Mouse (Mus musculus) adrenal gland, adult (tissue): ENCODE results near the gene Cdca7.

Experiments
- DNase-seq, 2 experiments: peaks; one replicate each; pipeline ENCODE4 v3.0.0; 2022 to 2023; ENCODE audit warnings: low spot score in 1 of 2; ENCODE audit not compliant: inconsistent age in 2 of 2

Cdca7 gene

DNA sequence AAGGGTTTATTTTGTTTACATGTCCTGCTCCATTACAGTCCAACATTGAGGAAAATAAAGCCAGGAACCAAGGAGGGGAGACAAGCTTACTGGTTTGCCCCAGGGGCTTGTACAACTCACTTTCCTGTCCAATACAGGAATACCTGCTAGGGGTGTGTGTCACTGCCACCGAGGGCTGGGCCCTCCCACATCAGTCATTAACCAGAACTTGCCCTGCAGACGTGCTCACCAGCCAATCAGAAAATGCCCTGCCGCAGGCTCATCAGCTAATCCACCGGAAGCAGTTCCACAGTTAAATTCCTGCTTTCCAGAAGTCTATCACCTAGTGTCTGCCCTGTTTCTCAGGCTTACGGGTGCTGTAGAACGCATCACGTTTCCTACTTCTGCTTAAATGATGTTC lies 15.7 kb downstream of the Cdca7 start:
- no peak for DNase-seq

DNA sequence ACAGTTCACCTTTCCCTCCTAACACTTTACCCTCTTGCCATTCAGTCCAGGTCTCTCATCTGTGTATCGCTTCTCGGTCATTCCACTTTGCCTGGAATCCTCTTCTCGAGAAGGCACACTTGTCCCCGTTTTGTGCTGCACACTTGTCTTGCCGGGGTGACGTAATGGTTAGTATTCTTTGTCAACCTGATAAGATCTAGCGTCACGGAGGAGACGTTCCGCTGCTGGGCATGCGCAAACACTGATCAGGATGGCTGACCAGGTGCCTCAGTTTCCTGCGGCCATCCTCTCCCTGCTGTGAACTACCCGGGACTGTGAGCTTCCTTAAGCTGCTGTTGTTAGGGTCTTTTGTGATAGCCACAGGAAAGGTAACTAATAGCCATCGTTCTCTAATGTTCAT lies 17.1 kb downstream of the Cdca7 start:
- DNase-seq: no peak

- DNase-seq: no peak
These were observed 23.2 kb downstream of the Cdca7 start for GRCm38 (mm10) chr2:72499074-72499721.

DNA sequence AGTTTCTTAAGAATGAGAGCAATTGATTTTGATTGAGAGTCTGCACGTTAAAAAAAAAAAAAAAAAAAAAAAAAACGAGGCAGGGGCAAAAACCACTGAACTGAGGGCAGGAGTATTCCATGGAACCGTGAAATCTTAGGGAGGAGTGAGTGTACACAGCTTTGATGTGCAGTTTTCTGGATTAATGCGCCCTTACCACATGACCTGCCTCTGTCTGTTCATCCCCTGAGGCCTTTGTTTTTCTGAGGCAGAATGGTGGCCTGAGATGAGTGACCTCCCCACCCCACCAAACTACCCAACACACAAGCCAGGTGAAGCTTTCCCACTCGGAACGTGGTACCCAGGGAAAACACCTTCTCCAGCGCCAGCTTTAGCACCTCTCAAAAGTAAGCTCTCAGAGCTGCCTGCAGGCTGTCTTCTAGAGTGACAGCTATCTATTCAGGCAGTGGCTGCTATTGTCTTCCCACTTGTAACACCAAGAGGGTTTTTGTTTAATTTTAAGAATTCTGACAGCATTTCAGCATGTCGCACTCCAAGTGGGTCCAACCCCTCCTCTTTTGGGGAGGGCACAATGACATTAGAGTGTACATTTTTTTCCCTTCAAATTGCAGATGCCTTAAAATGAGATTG lies 23.9 kb downstream of the Cdca7 start:
- no peak for DNase-seq

DNA sequence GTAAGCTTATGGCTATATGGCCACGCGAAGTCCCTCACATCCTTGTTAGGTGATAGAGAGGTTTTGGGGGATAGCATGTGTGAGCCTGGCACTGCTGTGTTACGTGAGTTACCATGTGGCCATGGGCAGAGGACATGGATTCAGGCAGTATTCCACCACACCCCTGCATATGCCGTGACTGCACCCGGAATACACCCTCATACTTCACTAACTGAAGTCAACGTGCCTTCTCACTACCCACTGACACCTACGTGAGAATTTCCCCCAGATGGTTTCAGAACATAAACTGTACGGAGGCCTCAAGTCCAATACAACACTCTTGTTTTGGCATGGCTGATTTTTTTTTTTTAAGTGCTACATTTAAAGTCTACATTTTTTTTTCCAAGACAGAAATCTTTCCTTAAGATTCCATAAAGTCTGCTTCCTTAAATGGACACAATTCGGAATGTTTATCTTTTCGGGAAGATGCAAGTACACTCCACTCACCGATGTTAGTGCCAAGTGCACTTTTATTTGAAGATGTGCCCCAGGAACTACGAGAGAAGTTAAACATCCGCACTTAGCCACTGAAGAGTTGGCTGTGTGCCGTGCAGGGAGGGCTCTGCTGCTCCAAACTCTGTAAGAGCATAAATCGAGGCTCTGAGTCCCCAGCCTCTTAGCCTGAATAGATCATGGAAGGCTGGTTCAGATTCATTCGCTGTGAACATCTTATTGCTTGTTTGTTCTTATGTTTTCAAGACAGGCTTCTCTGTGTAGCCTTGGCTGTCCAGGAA lies 26.3 kb downstream of the Cdca7 start:
- no peak for DNase-seq

GRCm38 (mm10) chr2:72503646-72504045 lies 27.7 kb downstream of the Cdca7 start:
- DNase-seq: no peak

DNA sequence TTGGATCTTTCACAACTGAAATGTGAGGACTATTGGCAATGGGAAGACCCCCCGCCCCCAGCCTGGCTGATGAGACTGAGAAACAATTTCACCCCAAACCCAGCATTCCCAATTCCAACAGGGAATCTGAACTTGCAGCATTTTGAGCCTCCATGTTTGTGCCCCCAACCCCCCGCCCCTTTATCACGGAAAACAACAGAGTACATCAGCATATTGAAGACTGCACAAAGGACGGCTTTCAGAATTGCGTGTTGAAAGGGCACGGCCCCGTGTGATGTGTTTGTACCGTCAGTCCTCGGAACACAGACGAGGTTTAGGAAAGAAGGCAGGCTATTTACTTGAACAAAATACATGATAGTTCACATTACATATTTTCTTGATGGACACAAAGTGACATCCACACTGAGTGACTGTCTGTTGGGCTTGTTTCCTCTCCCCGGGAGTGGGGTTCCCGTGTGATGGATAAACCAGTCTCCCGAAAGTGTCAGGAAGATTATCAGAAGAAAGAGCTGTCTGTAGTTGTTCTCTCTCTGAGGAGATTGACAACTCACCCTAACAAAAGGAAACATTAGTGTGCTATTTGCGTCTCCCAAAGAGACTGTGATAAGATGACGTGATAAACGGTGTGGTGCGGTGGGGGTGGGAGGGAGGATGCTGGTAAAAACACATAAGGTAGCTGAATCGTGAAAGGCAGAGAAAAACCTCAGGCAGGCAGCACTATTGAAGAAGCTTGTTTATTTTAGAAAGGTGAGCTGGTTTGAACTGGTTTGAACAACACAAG lies 32.1 kb downstream of the Cdca7 start:
- no peak for DNase-seq

DNA sequence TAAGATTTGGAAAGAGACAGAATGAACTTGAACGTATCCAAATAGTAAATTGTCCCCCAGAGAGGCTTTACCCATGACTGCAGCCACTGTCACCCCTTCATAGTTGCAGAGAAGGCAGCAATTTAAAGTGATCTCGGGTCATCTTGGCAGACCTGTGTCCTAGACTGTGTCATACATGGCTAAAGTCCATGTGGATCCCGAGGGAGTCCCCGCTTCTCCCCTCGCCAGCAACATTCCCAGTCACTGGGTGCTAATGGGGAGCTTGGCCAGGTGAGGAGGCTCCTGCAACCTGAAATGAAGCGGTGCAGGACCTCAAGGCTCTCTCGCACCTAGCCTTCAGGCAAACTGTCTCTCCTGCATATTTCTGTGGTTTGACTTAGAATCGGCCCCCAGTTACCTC lies 32.9 kb downstream of the Cdca7 start:
- DNase-seq: no peak

DNA sequence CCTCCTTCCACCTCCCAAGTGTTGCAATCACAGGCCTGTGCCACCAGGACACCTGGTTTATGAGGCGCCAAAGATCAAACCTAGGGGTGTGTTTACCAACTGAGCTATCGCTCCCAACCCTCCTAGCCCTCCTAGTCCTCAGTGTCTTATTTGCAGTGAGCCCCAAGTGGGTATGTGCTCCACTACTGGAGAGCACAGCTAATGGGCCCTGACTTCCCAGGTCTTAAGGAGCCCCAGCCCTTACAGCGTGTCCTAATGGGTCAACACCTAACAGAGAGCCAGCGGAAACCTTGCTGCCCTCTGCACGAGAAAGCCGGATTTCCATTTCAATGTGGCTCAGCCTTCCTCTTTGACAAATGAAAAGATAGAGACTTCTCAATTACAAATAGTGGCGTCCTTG lies 39.6 kb downstream of the Cdca7 start:
- no peak for DNase-seq

DNA sequence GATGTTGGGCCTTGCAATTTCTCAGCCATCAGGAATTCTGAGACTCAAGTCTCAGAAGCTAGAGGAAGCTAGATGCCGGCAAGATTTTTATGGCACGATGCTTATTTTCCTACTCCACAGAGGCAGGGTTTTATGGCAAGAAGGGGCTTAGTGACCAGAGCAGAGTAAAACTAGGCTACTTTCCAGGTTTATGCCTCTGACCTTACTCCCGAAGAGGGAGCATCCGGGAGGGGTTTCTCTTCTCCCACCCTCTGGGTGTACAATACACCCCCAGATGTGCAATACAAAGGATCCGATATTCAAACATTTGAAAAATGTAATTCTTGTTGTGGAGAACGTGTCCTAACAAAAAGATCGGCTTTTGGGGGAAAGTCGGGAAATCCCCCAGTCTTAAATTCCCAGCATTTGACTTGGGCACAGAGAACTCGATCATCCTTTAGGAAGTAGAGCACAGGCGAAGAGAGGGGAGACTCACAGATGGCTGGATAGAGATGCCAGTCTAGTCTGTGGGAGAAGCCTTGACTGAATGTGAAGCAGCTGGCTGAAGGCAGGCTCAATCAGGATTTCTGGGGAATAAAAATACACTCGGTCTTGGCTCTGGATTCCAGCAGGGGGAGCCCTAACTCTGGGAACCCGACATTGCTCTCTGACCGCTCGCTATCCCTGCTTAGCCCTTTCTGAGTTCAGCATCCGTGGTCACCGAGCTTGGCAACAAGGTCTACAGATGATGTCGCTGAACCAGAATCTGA lies 40.2 kb downstream of the Cdca7 start:
- DNase-seq: peak; percentile 80 to 92

DNA sequence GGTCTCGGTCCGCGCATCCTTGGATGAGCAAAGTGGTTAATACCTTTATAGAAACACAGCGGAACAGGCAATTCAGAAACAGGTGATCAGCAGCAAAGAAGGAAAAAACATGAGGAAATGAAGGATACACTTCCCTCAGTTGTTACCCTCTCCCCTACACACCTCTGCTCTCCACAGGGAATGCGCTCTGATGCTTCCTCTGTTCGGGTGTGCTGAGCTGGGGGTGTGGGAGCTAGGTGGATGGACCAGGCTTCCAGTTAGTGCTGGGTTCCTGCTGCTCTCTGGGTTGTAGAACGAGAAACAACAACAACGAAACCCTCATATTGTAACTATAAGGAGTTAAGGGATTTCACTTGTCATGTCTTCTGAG lies 40.7 kb downstream of the Cdca7 start:
- no peak for DNase-seq

GRCm38 (mm10) chr2:72524022-72524421 lies 48.1 kb downstream of the Cdca7 start:
- no peak for DNase-seq

DNA sequence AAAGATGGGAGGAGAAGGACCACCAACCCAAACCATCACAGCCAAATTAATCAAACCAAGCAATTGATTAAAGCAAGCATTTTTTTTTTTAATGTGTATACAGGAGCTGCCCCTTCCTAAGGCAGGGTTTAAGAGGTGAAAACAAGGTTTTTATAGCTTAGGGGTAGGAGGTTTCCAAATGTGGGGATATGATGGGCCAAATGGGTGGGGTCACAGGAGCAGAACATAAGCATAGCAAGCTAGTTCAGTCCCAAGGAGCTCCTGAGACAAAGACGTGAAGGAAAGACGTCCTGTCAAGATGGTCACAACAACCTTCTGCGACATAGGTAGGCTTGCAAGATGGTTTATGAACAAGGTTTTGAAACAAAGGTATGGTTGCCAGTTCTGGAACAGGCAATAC lies 49.6 kb downstream of the Cdca7 start:
- no peak for DNase-seq

- DNase-seq: no peak
These were observed 53.0 kb downstream of the Cdca7 start for GRCm38 (mm10) chr2:72529026-72529357.

DNA sequence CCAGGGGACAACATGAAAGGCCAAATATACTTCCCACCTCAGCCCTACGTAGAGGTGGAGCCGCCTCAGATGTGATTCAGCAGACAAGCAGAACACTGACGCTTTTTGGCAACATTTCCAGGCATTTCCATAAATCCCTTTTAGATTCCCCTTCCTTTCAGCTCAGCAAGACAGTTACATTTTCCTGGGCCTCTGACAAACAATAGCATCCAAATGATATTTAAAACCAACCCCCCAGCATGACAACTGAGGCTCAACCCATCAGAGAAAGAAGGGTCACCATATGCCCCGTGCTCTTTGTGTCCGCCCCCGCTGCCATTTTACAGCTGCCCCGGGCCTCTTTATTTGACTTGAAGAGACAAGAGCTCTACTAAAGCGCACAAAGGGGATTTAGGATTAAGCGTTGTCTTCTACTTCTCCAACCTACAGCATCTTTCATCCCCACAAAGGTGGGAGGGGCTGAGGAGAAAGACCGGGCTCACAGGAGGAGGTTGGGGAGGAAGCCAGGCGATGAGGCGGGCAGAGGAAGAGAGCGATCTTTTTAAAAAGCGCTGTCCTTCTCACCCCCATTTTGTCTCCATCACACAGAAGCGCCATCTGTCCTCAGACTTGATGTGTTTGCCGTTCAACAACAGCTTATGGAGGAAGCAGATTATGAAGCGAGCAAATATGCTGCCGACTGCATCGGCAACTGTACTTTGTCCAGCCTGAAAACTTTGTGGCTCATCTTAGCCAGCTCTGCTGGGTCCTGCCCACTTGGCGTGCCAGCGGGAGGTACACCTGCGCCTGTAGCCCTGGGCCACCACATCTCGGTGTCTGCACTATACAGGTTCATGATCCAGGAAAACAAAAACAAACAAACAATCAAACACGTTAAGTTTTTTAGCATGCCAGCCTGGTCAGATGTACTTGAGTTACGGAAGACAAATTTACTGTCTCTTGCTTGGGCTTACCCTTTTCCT lies 53.7 kb downstream of the Cdca7 start:
- DNase-seq: no peak

GRCm38 (mm10) chr2:72535889-72536288 lies 59.9 kb downstream of the Cdca7 start:
- DNase-seq: no peak
